Mouse (Mus musculus): ENCODE data around the gene Dad1. TPM values are rescaled to one million over a fixed set of nuclear protein-coding genes. Genes with fewer than 3 reads are reported as not detected.
"Not testable (repeated sequence)": the region's sequence is repeated elsewhere in the genome, so short reads cannot be mapped to it uniquely, and the experiment has no call there.

The Dad1 gene
- total RNA-seq, 2 experiments from 2014 or later = 96.6 to 101 TPM

- intact Hi-C loops (cut with DNase I) = loop anchor here (2.0 to 10.0 kb wide), 3 partner anchors 106 to 630 kb away; partner anchors contain the start of genes Bcl2l2, Gm20521, Oxa1l and Prmt5
- no peak for DNase-seq
These were observed 832 bp upstream of the Dad1 start for GRCm38 (mm10) chr14:54254670-54255202.

GRCm38 (mm10) chr14:54250122-54250521 is 3.8 kb downstream of the Dad1 start:
- no peak for DNase-seq
- intact Hi-C loops (cut with DNase I) = loop anchor here (5.0 to 10.0 kb wide), 2 partner anchors 267 to 635 kb away; partner anchors contain the start of genes Bcl2l2, Gm20521 and Prmt5

GRCm38 (mm10) chr14:54249326-54249725 is 4.6 kb downstream of the Dad1 start:
- intact Hi-C loops (cut with DNase I) = no loop called here
- DNase-seq = no peak

GRCm38 (mm10) chr14:54246232-54246631 is 7.7 kb downstream of the Dad1 start:
- intact Hi-C loops (cut with DNase I) = no loop called here
- DNase-seq = no peak

- intact Hi-C loops (cut with DNase I) = no loop called here
- DNase-seq = no peak
These were observed 9.7 kb downstream of the Dad1 start for GRCm38 (mm10) chr14:54244183-54244582.

GRCm38 (mm10) chr14:54240542-54240941 is 13.4 kb downstream of the Dad1 start:
- intact Hi-C loops (cut with DNase I) = no loop called here

GRCm38 (mm10) chr14:54239002-54239736 is 14.7 kb downstream of the Dad1 start:
- peak; percentile 87 to 91 for DNase-seq
- intact Hi-C loops (cut with DNase I) = loop anchor here (5.0 to 10.0 kb wide), 3 partner anchors 88 to 446 kb away; partner anchors contain the start of genes 1700123O20Rik, Acin1 and Oxa1l

More at GRCm38 (mm10) chr14:54240542-54240941, 13.4 kb downstream of the Dad1 start:
- no peak for DNase-seq

GRCm38 (mm10) chr14:54236881-54237280 is 17.0 kb downstream of the Dad1 start:
- intact Hi-C loops (cut with DNase I) = loop anchor here (5.0 to 10.0 kb wide), 3 partner anchors 90 to 448 kb away; partner anchors contain the start of genes 1700123O20Rik, Acin1 and Oxa1l
- no peak for DNase-seq

GRCm38 (mm10) chr14:54235825-54236540 is 17.9 kb downstream of the Dad1 start:
- intact Hi-C loops (cut with DNase I) = loop anchor here (5.0 to 10.0 kb wide), 3 partner anchors 91 to 449 kb away; partner anchors contain the start of genes 1700123O20Rik, Acin1 and Oxa1l
- DNase-seq = no peak

GRCm38 (mm10) chr14:54234231-54235040 is 19.5 kb downstream of the Dad1 start:
- intact Hi-C loops (cut with DNase I) = loop anchor here (5.0 to 10.0 kb wide), 3 partner anchors 93 to 450 kb away; partner anchors contain the start of genes 1700123O20Rik, Acin1 and Oxa1l
- DNase-seq = no peak

- intact Hi-C loops (cut with DNase I) = loop anchor here (10.0 kb wide), 1 partner anchor 451 kb away; the partner anchor contains the start of genes 1700123O20Rik and Acin1
- peak in 1 of 2 experiments; percentile 14 for DNase-seq
These were observed 20.3 kb downstream of the Dad1 start for GRCm38 (mm10) chr14:54233559-54234143.

GRCm38 (mm10) chr14:54232811-54233558 is 20.9 kb downstream of the Dad1 start:
- intact Hi-C loops (cut with DNase I) = loop anchor here (10.0 kb wide), 1 partner anchor 452 kb away; the partner anchor contains the start of genes 1700123O20Rik and Acin1
- peak in 1 of 2 experiments; percentile 48 for DNase-seq

GRCm38 (mm10) chr14:54232143-54232542 is 21.8 kb downstream of the Dad1 start:
- intact Hi-C loops (cut with DNase I) = loop anchor here (10.0 kb wide), 1 partner anchor 453 kb away; the partner anchor contains the start of genes 1700123O20Rik and Acin1
- DNase-seq = no peak

GRCm38 (mm10) chr14:54231176-54231956 is 22.5 kb downstream of the Dad1 start:
- intact Hi-C loops (cut with DNase I) = loop anchor here (10.0 kb wide), 1 partner anchor 453 kb away; the partner anchor contains the start of genes 1700123O20Rik and Acin1
- no peak for DNase-seq

- no peak for DNase-seq
- intact Hi-C loops (cut with DNase I) = loop anchor here (10.0 kb wide), 1 partner anchor 454 kb away; the partner anchor contains the start of genes 1700123O20Rik and Acin1
These were observed 23.2 kb downstream of the Dad1 start for GRCm38 (mm10) chr14:54230638-54231150.

- not testable (repeated sequence) for DNase-seq
- intact Hi-C loops (cut with DNase I) = loop anchor here (2.0 to 10.0 kb wide), 3 partner anchors 183 to 455 kb away; partner anchors contain the start of genes 1700123O20Rik, Acin1, Cdh24 and Gm17606
These were observed 24.1 kb downstream of the Dad1 start for GRCm38 (mm10) chr14:54229849-54230248.

Data from heart, postnatal 36 days (tissue).